Mouse (Mus musculus) C2C12 (cell line): Measurements from ENCODE around the gene Nxph4.

Source experiments
- CEBPB ChIP-seq: IDR thresholded peaks from one replicate; pipeline ENCODE4 v1.6.1; 2011; ENCODE audit warnings: low read depth, mild to moderate bottlenecking, control low read depth, moderate library complexity
- CTCF ChIP-seq: IDR thresholded peaks from one replicate; pipeline ENCODE4 v1.5.1; 2011; ENCODE audit not compliant: control insufficient read depth, insufficient read depth, insufficient read length
- FOSL1 ChIP-seq: IDR thresholded peaks from one replicate; pipeline ENCODE4 v1.8.0; 2011; ENCODE audit warnings: mild to moderate bottlenecking, low read length; ENCODE audit not compliant: poor library complexity, insufficient read depth, severe bottlenecking
- MAX ChIP-seq: IDR thresholded peaks from one replicate; pipeline ENCODE4 v1.6.1; 2011; ENCODE audit warnings: mild to moderate bottlenecking, control low read depth

DNA sequence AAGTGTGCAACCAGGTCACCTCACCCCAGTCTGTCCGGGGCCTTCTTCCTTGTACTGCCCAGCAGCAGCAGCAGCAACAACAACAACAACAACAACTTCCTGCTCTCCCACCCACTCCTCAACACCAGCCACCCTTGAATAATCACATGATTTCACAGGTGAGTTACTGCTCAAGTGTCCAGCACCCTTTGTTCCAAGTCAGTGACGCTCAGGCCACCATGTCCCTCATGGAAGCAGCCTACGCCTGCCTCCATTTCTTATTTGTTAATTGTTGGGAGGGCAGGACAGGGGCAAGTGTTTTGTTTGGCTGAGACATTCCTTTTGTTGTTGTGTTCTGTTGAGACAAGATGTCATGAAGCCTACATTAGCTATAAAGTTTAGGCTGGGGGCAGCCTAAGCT, 57.8 kb downstream of the Nxph4 start:
- TF ChIP-seq CTCF: no peak
- no peak for TF ChIP-seq CEBPB
- TF ChIP-seq MAX: no peak
- TF ChIP-seq FOSL1: no peak
